Mouse (Mus musculus) CD4-positive, CD25-positive, alpha-beta regulatory T cell, adult 4 months (primary cell): ENCODE results near the gene Fam71e2. TPM values are rescaled to one million over a fixed set of nuclear protein-coding genes. Genes with fewer than 3 reads are reported as not detected.

Source experiments
- ATAC-seq: one replicate; pipeline ENCODE4 v1.8.0; 2017
- polyA plus RNA-seq, 2 experiments: library from polyadenylated mRNA; unstranded; fragments of 100-300 nt; shearing (Covaris generic); gene quantifications; one replicate each; pipeline ENCODE4 v1.2.1; 2017

The Fam71e2 gene
- polyA plus RNA-seq, 2 experiments from 2014 or later = not detected

DNA sequence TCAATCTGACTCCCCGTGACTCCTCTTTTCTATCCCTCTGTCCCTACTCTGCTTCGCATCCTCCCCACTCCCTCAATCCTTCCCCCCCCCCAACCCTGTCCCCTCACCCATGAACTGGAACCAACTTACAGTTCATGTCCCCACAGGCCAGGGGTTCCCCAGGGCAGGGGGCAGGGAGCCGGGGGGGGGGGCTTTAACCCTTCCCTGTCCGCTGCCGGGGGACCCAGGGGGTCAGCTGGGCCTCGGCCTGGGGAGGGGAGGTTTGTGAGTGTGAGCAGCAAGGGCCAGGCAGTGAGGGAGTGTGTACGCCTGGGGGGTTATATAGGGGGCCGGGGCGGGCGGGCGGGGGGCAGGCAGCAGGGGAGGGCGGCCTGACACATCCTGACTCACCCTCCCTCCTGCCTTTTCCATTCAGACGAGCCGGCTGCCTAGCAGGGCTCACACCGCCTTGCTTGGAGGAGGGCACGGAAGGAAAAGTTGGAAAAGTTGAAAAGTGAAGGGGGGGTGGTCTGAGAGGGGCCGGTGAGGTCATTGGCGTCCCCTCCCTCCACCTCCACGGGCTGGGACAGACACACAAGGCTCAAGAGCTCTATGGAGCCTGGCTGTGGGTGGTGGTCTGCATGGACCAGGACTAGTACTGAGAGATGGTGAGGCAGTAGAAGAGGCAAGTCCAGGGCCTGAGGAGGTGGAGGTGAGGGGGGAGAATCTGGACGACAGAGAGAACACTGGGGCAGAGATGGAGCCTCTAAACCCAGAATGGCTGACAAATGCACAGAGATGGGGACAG lies 6.9 kb upstream of the Fam71e2 start:
- ATAC-seq = no peak

- ATAC-seq = peak; percentile 62
Observed at GRCm38 (mm10) chr7:4776861-4777830, 6.0 kb upstream of the Fam71e2 start.

- no peak for ATAC-seq
Observed at GRCm38 (mm10) chr7:4776131-4776530, 5.0 kb upstream of the Fam71e2 start.

GRCm38 (mm10) chr7:4764946-4765710 lies 6.0 kb downstream of the Fam71e2 start:
- ATAC-seq = no peak

DNA sequence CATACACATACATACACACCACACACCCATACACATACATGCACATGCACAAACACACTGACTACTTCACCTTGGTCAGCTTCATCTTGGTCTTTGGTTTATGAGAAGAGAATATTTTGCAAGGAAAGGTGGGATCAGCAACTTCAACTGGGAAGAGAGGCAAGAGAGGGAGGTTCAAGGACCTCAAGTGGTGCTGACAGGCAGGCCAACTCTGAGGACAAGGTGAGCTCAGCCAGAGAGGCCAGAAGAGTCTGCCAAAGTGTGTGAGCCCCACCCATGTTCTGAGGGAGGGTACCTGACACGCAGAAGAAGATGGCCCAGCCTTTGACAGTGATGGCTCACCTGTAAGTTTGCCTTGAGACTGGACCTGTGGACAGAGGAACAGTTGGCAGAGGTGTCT lies 11.4 kb downstream of the Fam71e2 start:
- ATAC-seq = no peak

DNA sequence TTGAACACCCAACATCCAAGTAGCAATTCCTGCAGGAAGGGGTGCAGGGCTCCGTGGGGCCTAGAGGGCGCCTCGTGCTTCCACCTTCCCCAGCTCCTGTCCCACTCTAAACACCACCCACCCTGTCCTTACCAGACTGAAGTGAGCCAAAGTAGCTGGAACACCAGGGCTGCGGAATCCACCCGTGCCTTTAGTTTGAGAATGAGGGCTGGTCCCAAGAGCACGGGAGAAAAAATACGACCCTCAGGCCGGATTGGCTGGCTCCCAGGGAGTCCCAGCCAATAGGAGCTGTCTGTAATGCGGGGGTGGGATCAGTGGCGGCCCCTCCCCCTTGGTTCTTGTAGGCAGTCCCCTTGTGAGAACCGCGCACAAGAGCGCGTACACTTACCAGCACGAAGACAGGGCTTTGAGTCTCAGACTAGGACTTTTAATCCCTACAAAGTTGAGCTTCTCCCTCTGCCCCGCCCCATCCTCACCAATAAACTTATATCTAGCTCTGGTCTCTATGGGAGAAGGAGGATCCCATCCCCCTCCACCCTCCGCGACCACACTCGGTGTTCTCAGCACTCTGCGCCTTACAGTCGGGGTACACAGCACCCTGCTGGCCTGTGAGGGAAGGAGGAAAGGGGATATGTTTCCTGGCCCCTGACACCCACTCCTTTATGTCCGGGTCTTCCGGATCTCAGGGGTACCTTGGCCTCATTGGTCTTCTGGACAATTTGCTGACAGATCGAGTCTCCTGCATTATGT lies 18.1 kb downstream of the Fam71e2 start, which contains the start of gene Cox6b2:
Gene Cox6b2 (minus strand): TSS at position 274 of the 750 bp plus-strand sequence.
- ATAC-seq = peak; percentile 71

DNA sequence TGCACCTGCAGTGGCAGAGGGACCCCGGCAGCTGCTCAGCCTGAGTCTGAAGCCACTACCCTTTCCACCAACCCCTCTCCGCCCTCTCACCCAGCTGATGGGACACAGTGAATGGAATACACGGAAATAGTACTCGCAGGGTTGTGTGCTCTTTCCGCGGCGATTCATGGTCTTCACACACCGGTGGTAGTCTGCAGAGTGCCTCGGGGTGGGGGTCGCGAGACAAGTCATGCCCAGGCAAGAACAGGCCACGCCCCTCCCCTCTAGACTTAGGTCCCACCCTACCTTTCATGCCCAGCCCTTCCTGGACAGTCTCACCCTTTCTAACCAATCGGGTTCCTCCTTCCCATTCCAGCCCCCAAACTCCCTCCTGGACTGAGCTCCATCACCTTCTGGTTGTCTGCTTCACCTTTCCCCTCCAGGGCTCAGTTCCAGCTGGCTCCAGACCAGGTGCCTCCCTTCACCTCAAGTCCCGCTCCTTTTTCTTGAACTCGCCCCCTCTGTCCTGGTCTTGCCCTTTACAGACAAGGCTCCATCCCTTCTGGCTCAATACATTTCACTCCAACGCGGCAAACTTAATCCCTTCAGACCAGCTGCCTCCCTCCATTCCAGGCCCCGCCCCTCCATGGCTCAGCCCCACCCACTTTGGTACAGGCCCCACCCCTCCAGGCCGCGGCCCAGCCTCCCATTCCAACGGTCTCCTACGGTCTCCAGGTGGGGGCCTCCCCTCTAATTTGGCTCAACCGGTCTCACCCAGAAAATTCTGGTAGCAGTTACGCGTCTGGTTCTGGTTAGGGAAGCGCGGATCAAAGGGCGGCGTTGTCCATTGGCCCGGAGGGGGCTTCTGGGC lies 18.9 kb downstream of the Fam71e2 start:
- peak; percentile 22 for ATAC-seq

DNA sequence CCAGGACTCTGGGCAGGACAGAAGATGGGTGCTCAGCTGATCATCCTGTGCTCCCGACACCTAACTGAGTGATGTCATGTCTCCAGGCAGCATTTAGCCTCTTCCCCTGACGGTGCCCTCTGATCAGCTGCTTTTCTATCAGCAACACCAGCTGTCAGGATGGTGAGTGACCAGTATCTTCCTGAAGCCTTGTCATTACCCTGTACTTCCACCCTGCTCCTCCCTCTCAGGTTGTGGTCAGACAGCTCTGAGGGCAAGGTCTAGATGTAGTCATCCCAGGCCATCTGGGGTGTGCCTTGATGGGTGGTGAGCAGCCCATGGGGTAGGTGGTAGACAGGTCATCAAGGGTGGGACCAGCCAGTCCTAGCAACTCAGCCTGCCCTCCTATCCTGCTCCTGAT lies 21.9 kb downstream of the Fam71e2 start:
- no peak for ATAC-seq

- ATAC-seq = no peak
Observed at GRCm38 (mm10) chr7:4748321-4748720, 22.8 kb downstream of the Fam71e2 start.

GRCm38 (mm10) chr7:4747156-4747899 lies 23.8 kb downstream of the Fam71e2 start:
- ATAC-seq = no peak

DNA sequence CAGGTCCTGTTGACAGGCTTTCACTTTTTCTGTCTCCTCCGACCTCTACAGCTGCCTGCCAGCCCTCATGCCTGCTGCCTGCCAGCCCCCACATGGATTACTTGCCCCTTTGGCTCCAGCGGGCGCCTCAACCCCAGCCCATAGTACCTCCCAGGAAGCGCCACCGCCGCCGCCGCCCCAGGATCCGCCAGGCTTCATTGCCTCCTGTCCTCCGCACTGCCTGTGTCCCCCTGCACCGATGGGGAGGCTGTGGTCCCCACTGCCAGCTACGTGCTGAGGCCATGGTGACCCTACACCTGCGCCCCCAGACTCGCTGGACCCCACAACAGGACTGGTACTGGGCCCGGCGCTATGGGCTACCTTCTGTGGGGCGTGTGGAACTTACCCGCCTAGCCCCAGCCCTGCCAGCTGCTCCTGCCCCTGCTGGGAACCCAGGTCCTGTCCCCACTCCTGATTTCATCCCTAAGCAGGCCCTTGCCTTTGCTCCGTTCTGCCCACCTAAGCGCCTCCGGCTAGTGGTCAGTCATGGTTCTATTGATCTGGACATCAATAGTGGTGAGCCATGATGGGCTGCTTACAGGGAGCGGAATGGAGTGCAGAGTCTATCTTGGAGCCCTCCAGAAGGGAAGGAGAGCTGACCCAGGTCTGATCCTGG lies 24.6 kb downstream of the Fam71e2 start:
- no peak for ATAC-seq

- ATAC-seq = no peak
Observed at GRCm38 (mm10) chr7:4744886-4745285, 26.2 kb downstream of the Fam71e2 start.

- no peak for ATAC-seq
Observed at GRCm38 (mm10) chr7:4743354-4743753, 27.7 kb downstream of the Fam71e2 start.

- ATAC-seq = no peak
Observed at GRCm38 (mm10) chr7:4742482-4742819, 28.7 kb downstream of the Fam71e2 start.

DNA sequence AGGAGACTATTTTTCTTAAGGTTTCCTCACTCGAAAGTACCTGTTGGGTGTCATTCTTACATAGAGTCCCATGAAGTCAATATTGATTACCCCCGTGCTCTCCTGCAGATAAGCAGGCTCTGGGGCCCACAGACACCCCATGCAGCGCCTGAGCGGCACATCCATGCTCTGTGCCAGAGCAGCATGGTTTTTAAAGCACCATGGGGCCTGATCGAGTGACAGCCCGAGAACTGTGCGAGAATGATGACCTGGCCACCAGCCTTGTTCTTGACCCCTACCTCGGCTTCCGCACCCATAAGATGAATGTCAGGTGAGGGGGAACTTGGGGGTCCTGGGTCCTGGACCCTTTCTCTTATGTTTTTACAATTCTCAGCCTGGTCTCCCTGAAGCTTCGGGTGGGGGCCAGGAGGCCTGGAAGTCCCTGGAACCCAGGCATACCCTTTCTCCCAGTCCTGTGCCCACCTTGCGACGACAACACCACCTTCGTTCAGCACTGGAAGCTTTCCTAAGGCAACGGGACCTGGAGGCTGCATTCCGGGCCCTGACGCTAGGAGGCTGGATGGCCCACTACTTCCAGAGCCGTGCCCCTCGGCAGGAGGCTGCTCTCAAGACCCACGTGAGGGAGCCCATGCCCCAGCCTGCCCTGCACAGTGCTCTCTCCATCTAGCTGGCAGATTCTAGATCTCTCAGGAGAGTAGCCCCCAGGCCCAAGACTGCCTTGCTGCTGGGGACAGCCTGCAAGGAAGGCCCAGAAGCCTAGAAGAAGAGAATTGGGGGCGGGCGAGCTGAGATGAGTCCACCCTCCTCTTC lies 29.2 kb downstream of the Fam71e2 start:
- ATAC-seq = no peak

DNA sequence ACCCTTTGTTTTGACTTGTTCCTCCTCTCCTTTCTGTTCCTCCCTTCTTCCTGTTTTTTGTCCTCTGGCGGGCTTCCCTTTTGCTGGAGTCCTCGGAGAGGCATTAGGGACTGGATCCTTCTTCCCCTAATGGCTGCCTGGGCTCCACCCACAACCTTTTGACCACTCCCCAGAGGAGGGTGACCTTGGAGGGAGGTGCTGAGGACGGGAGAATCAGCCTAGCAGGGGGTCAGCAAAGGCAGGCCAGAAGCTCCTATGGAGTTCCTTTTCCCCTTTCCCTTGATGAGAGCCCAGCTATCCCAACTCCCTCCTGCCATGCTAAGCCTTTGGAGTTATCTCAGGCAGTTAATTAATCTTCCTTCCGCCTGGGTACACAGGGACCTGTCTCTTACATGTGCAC lies 30.0 kb downstream of the Fam71e2 start:
- no peak for ATAC-seq

- ATAC-seq = no peak
Observed at GRCm38 (mm10) chr7:4740309-4740727, 30.8 kb downstream of the Fam71e2 start.

- peak; percentile 84 for ATAC-seq
Observed at GRCm38 (mm10) chr7:4739544-4740275, 31.4 kb downstream of the Fam71e2 start, which contains the start of gene Kmt5c. TSS of gene Kmt5c (plus strand) at chr7:4740115.
